Mouse (Mus musculus): ENCODE data around the gene Pcsk6.

- no peak for TF ChIP-seq TCF12 (IDR thresholded peaks at IDR 0.05; ENCODE audit: insufficient read depth, poor library complexity, severe bottlenecking)
- TF ChIP-seq POLR2A (IDR thresholded peaks at IDR 0.05; ENCODE audit: insufficient read length, low read depth), result no peak
- TF ChIP-seq MYOG (IDR thresholded peaks at IDR 0.05; ENCODE audit: control insufficient read depth in 1 of 3, insufficient read depth in 1 of 3, insufficient read length in 2 of 3, low read depth in 2 of 3), result no peak
- TF ChIP-seq MAX (IDR thresholded peaks at IDR 0.05; ENCODE audit: low read depth), result no peak
- no peak for TF ChIP-seq REST (IDR thresholded peaks at IDR 0.05; ENCODE audit: insufficient read depth, insufficient read length)
- no peak for TF ChIP-seq CEBPB (IDR thresholded peaks at IDR 0.05; ENCODE audit: insufficient read depth, poor library complexity, severe bottlenecking)
- no peak for TF ChIP-seq USF1 (IDR thresholded peaks at IDR 0.05; ENCODE audit: low read depth)
Measured at GRCm38 (mm10) chr7:65861591-65862472, at the start of gene Pcsk6.

Data from myocyte (in vitro differentiated cells).